Mouse (Mus musculus) frontal cortex, postnatal 14 days (tissue): ENCODE measurements at regions not wholly inside any gene's neighbourhood (a gene's known extent, or its start where the extent isn't known, plus 50 kb on each side); places are given as distances from the start of the nearest gene placed in this dataset.
"Not testable (repeated sequence)": the region's sequence is repeated elsewhere in the genome, so short reads cannot be mapped to it uniquely, and the experiment has no call there.

Source experiments
- DNase-seq, 2 experiments: peaks; one replicate each; pipeline ENCODE4 v3.0.0; 2022; ENCODE audit warnings: low spot score in 2 of 2

GRCm38 (mm10) chr5:67487965-67488409 is 59.9 kb upstream of the Bend4 start:
- no peak for DNase-seq

- DNase-seq: not testable (repeated sequence)
Observed at GRCm38 (mm10) chr5:67490709-67491108, 62.6 kb upstream of the Bend4 start.

- no peak for DNase-seq
Observed at GRCm38 (mm10) chr5:67492893-67493302, 64.8 kb upstream of the Bend4 start.

GRCm38 (mm10) chr5:67496710-67497109 is 68.6 kb upstream of the Bend4 start:
- DNase-seq: no peak

GRCm38 (mm10) chr5:67520251-67520650 is 87.4 kb upstream of the Shisa3 start:
- no peak for DNase-seq

- DNase-seq: no peak
Observed at GRCm38 (mm10) chr5:67521423-67521912, 86.2 kb upstream of the Shisa3 start.

- DNase-seq: no peak
Observed at GRCm38 (mm10) chr5:67530149-67530548, 77.5 kb upstream of the Shisa3 start.

GRCm38 (mm10) chr5:67530957-67531356 is 76.7 kb upstream of the Shisa3 start:
- DNase-seq: no peak

- peak; percentile 58 to 82 for DNase-seq
Observed at GRCm38 (mm10) chr5:67532351-67532750, 75.3 kb upstream of the Shisa3 start.

- no peak for DNase-seq
Observed at GRCm38 (mm10) chr5:67532756-67533255, 74.9 kb upstream of the Shisa3 start.

GRCm38 (mm10) chr5:67534056-67534455 is 73.6 kb upstream of the Shisa3 start:
- no peak for DNase-seq

GRCm38 (mm10) chr5:67537990-67538389 is 69.7 kb upstream of the Shisa3 start:
- no peak for DNase-seq

- DNase-seq: no peak
Observed at GRCm38 (mm10) chr5:67539591-67540238, 68.0 kb upstream of the Shisa3 start.

- DNase-seq: no peak
Observed at GRCm38 (mm10) chr5:67541867-67542266, 65.8 kb upstream of the Shisa3 start.

GRCm38 (mm10) chr5:67544028-67544589 is 63.6 kb upstream of the Shisa3 start:
- DNase-seq: no peak

GRCm38 (mm10) chr5:67550257-67550656 is 57.4 kb upstream of the Shisa3 start:
- no peak for DNase-seq

- no peak for DNase-seq
Observed at GRCm38 (mm10) chr5:67551668-67552390, 55.9 kb upstream of the Shisa3 start.

- no peak for DNase-seq
Observed at GRCm38 (mm10) chr5:67552865-67553264, 54.8 kb upstream of the Shisa3 start.
